Mouse (Mus musculus) kidney, embryonic 14.5 days (tissue): ENCODE results near the gene Nudt1. TPM values are rescaled to one million over a fixed set of nuclear protein-coding genes. Genes with fewer than 3 reads are reported as not detected.

Experiments
- ATAC-seq: fragments of 200-750 bp; cut with Nextera tagmentation; 2 replicates; pipeline ENCODE4 v1.8.0; 2017; ENCODE audit warnings: moderate number of reproducible peaks, mild to moderate bottlenecking, moderate TSS enrichment, moderate library complexity; ENCODE audit not compliant: low FRiP score, low TSS enrichment
- H3K27ac ChIP-seq: fragments of 300-500 bp; sonication (generic); 2 replicates; pipeline ENCODE4 v1.5.1; 2014; ENCODE audit warnings: low read depth, mild to moderate bottlenecking, low read length, moderate library complexity, mixed read lengths
- H3K27me3 ChIP-seq: fragments of 300-500 bp; sonication (generic); 2 replicates; pipeline ENCODE4 v1.6.1; 2014; ENCODE audit warnings: mild to moderate bottlenecking, low read length; ENCODE audit not compliant: control insufficient read depth, insufficient read depth
- H3K36me3 ChIP-seq: fragments of 300-500 bp; sonication (generic); 2 replicates; pipeline ENCODE4 v1.6.1; 2014; ENCODE audit warnings: low read length, mixed read lengths; ENCODE audit not compliant: control insufficient read depth, insufficient read depth
- H3K4me1 ChIP-seq: fragments of 300-500 bp; sonication (generic); 2 replicates; pipeline ENCODE4 v1.6.1; 2014; ENCODE audit warnings: low read length, mixed read lengths; ENCODE audit not compliant: control insufficient read depth, insufficient read depth
- H3K4me2 ChIP-seq: fragments of 300-500 bp; sonication (generic); replicated peaks from 2 replicates; pipeline ENCODE4 v1.6.1; 2014; ENCODE audit warnings: low read depth, mild to moderate bottlenecking, low read length
- H3K4me3 ChIP-seq: fragments of 300-500 bp; sonication (generic); 2 replicates; pipeline ENCODE4 v1.5.1; 2014; ENCODE audit warnings: mild to moderate bottlenecking, low read length
- H3K9ac ChIP-seq: fragments of 300-500 bp; sonication (generic); 2 replicates; pipeline ENCODE4 v1.6.1; 2014; ENCODE audit warnings: low read depth, mild to moderate bottlenecking, low read length, moderate library complexity
- H3K9me3 ChIP-seq: fragments of 300-500 bp; sonication (generic); 2 replicates; pipeline ENCODE4 v1.6.1; 2016; ENCODE audit warnings: low read length; ENCODE audit not compliant: control insufficient read depth
- WGBS: fragments of 180-500 bp; shearing (Covaris S2); extraction: QIAGEN DNeasy Blood & Tissue Kit; methylation state at CpG from one replicate; pipeline ENCODE4 v1.1.7; 2014; 5-methylcytosine and 5-hydroxymethylcytosine counted together
- polyA plus RNA-seq: library from polyadenylated mRNA; unstranded; fragments of >200 nt; fragmentation: Nextera tagmentation; extraction: Ambion mirVana; gene quantifications from 2 replicates; pipeline ENCODE4 v1.2.1, GENCODE M21; 2014

Nudt1 gene
- polyA plus RNA-seq, 1 experiment from 2014 or later, result 53.7 TPM

GRCm38 (mm10) chr5:140370446-140371254 is 49.2 kb downstream of the Nudt1 start:
- Histone ChIP-seq H3K9me3 (no peaks in the 10 kb centered on the region), H3K27me3 (no peaks in the 10 kb centered on the region), H3K27ac (no peak overlapping the region), H3K4me2 (no peak overlapping the region), H3K4me3 (no peak overlapping the region), H3K4me1 (peaks cover 17% of the 10 kb centered on the region; the same call in 1 of the 2 replicates), H3K36me3 (no peaks in the 10 kb centered on the region), H3K9ac (no peak overlapping the region)
- ATAC-seq, result no peak
- 70% methylated on average over 6 of the region's 6 CpGs for WGBS

- WGBS, result 93% methylated on average over 3 of the region's 3 CpGs
- no peak overlapping the region for H3K9ac ChIP-seq
- H3K36me3 ChIP-seq, result no peaks in the 10 kb centered on the region
- H3K27ac ChIP-seq, result no peak overlapping the region
- no peak overlapping the region for H3K4me3 ChIP-seq
- H3K4me1 ChIP-seq, result peaks cover 17% of the 10 kb centered on the region; the same call in 1 of the 2 replicates
- no peaks in the 10 kb centered on the region for H3K9me3 ChIP-seq
- ATAC-seq, result no peak
- H3K4me2 ChIP-seq, result no peak overlapping the region
- no peaks in the 10 kb centered on the region for H3K27me3 ChIP-seq
These were observed 50.2 kb downstream of the Nudt1 start for GRCm38 (mm10) chr5:140371671-140372070.

GRCm38 (mm10) chr5:140373711-140374110 is 52.3 kb downstream of the Nudt1 start:
- Histone ChIP-seq H3K27ac (no peak overlapping the region), H3K9ac (no peak overlapping the region), H3K4me1 (peaks cover 17% of the 10 kb centered on the region; the same call in 1 of the 2 replicates), H3K4me3 (no peak overlapping the region), H3K9me3 (no peaks in the 10 kb centered on the region), H3K27me3 (no peaks in the 10 kb centered on the region), H3K36me3 (no peaks in the 10 kb centered on the region), H3K4me2 (no peak overlapping the region)
- 51% methylated on average over 2 of the region's 2 CpGs for WGBS
- no peak for ATAC-seq

GRCm38 (mm10) chr5:140374226-140374625 is 52.8 kb downstream of the Nudt1 start:
- WGBS, result 13% methylated on average over 3 of the region's 3 CpGs
- Histone ChIP-seq H3K27me3 (no peaks in the 10 kb centered on the region), H3K27ac (no peak overlapping the region), H3K4me1 (peaks cover 17% of the 10 kb centered on the region; the same call in 1 of the 2 replicates), H3K4me3 (no peak overlapping the region), H3K9ac (no peak overlapping the region), H3K9me3 (no peaks in the 10 kb centered on the region), H3K4me2 (no peak overlapping the region), H3K36me3 (no peaks in the 10 kb centered on the region)
- no peak for ATAC-seq

GRCm38 (mm10) chr5:140375249-140375829 is 53.9 kb downstream of the Nudt1 start:
- 86% methylated on average over 4 of the region's 4 CpGs for WGBS
- Histone ChIP-seq H3K4me3 (no peak overlapping the region), H3K9ac (no peak overlapping the region), H3K27me3 (no peaks in the 10 kb centered on the region), H3K27ac (no peak overlapping the region), H3K4me1 (0 out of 2 replicates have a peak, but pooled peaks cover 8% of the 10 kb centered on the region), H3K36me3 (no peaks in the 10 kb centered on the region), H3K9me3 (no peaks in the 10 kb centered on the region), H3K4me2 (no peak overlapping the region)
- ATAC-seq, result no peak

GRCm38 (mm10) chr5:140378121-140378853 is 56.8 kb downstream of the Nudt1 start:
- Histone ChIP-seq H3K27ac (no peak overlapping the region), H3K4me3 (no peak overlapping the region), H3K4me1 (peaks cover 10% of the 10 kb centered on the region), H3K9me3 (no peaks in the 10 kb centered on the region), H3K36me3 (no peaks in the 10 kb centered on the region), H3K4me2 (no peak overlapping the region), H3K9ac (no peak overlapping the region), H3K27me3 (no peaks in the 10 kb centered on the region)
- no peak for ATAC-seq
- WGBS, result 89% methylated on average over 6 of the region's 6 CpGs

- no peak for ATAC-seq
- no peak overlapping the region for H3K9ac ChIP-seq
- H3K27ac ChIP-seq, result no peak overlapping the region
- H3K4me1 ChIP-seq, result peaks cover 16% of the 10 kb centered on the region
- no peaks in the 10 kb centered on the region for H3K9me3 ChIP-seq
- H3K36me3 ChIP-seq, result no peaks in the 10 kb centered on the region
- H3K4me2 ChIP-seq, result no peak overlapping the region
- no peak overlapping the region for H3K4me3 ChIP-seq
- no peaks in the 10 kb centered on the region for H3K27me3 ChIP-seq
- WGBS, result 80% methylated on average over 6 of the region's 6 CpGs
These were observed 57.8 kb downstream of the Nudt1 start for GRCm38 (mm10) chr5:140379299-140379698.

- no peak overlapping the region for H3K9ac ChIP-seq
- WGBS, result 90% methylated on average over 7 of the region's 7 CpGs
These were observed 59.7 kb downstream of the Nudt1 start for GRCm38 (mm10) chr5:140381156-140381555.

GRCm38 (mm10) chr5:140382688-140383087 is 61.2 kb downstream of the Nudt1 start:
- H3K4me3 ChIP-seq, result no peak overlapping the region
- no peaks in the 10 kb centered on the region for H3K27me3 ChIP-seq
- 94% methylated on average over 6 of the region's 6 CpGs for WGBS
- no peak for ATAC-seq
- H3K9me3 ChIP-seq, result no peaks in the 10 kb centered on the region
- H3K9ac ChIP-seq, result no peak overlapping the region
- H3K4me1 ChIP-seq, result peaks cover 32% of the 10 kb centered on the region
- no peak overlapping the region for H3K4me2 ChIP-seq
- no peak overlapping the region for H3K27ac ChIP-seq
- no peaks in the 10 kb centered on the region for H3K36me3 ChIP-seq

More at GRCm38 (mm10) chr5:140381156-140381555, 59.7 kb downstream of the Nudt1 start:
- no peak overlapping the region for H3K4me3 ChIP-seq
- H3K9me3 ChIP-seq, result no peaks in the 10 kb centered on the region
- H3K36me3 ChIP-seq, result no peaks in the 10 kb centered on the region
- H3K27me3 ChIP-seq, result no peaks in the 10 kb centered on the region
- peaks cover 18% of the 10 kb centered on the region for H3K4me1 ChIP-seq
- ATAC-seq, result no peak
- H3K27ac ChIP-seq, result no peak overlapping the region
- H3K4me2 ChIP-seq, result no peak overlapping the region
